Mouse (Mus musculus) limb, embryonic 13.5 days (tissue): ENCODE measurements around the gene Vax2. TPM values are rescaled to one million over a fixed set of nuclear protein-coding genes. Genes with fewer than 3 reads are reported as not detected.

Experiments used
- ATAC-seq: fragments of 200-750 bp; cut with Nextera tagmentation; 2 replicates; pipeline ENCODE4 v1.8.0; 2017; ENCODE audit warnings: low read depth, moderate number of reproducible peaks, moderate TSS enrichment; ENCODE audit not compliant: low FRiP score
- H3K27ac ChIP-seq: fragments of 300-500 bp; sonication (generic); 2 replicates; pipeline ENCODE4 v1.5.1; 2015; ENCODE audit warnings: inconsistent platforms, mild to moderate bottlenecking, moderate library complexity
- H3K27me3 ChIP-seq: fragments of 300-500 bp; sonication (generic); 2 replicates; pipeline ENCODE4 v1.6.1; 2015; ENCODE audit warnings: mild to moderate bottlenecking, inconsistent platforms
- H3K36me3 ChIP-seq: fragments of 300-500 bp; sonication (generic); 2 replicates; pipeline ENCODE4 v1.6.1; 2015; ENCODE audit warnings: inconsistent platforms, mild to moderate bottlenecking, moderate library complexity
- H3K4me1 ChIP-seq: fragments of 300-500 bp; sonication (generic); 2 replicates; pipeline ENCODE4 v1.6.1; 2015; ENCODE audit warnings: inconsistent platforms
- H3K4me2 ChIP-seq: fragments of 300-500 bp; sonication (generic); replicated peaks from 2 replicates; pipeline ENCODE4 v1.6.1; 2015; ENCODE audit warnings: inconsistent platforms, mild to moderate bottlenecking, moderate library complexity
- H3K4me3 ChIP-seq: fragments of 300-500 bp; sonication (generic); 2 replicates; pipeline ENCODE4 v1.5.1; 2015; ENCODE audit warnings: moderate library complexity, mild to moderate bottlenecking, inconsistent platforms
- H3K9ac ChIP-seq: fragments of 300-500 bp; sonication (generic); 2 replicates; pipeline ENCODE4 v1.6.1; 2015; ENCODE audit warnings: mild to moderate bottlenecking, inconsistent platforms
- H3K9me3 ChIP-seq: fragments of 300-500 bp; sonication (generic); 2 replicates; pipeline ENCODE4 v1.6.1; 2016; ENCODE audit warnings: inconsistent platforms
- WGBS: fragments of 180-500 bp; shearing (Covaris S2); methylation state at CpG from one replicate; pipeline ENCODE4 v1.1.7; 2015; 5-methylcytosine and 5-hydroxymethylcytosine counted together
- polyA plus RNA-seq: library from polyadenylated mRNA; unstranded; fragments of >200 nt; fragmentation: Nextera tagmentation; extraction: Ambion mirVana; gene quantifications from 2 replicates; pipeline ENCODE4 v1.2.1, GENCODE M21; 2015

Gene Vax2
- polyA plus RNA-seq, 1 experiment from 2014 or later, result 1.4 TPM

- Histone ChIP-seq H3K9me3 (no peaks in the 10 kb centered on the region), H3K36me3 (no peaks in the 10 kb centered on the region), H3K27me3 (peaks cover 96% of the 10 kb centered on the region), H3K27ac (no peak overlapping the region), H3K4me2 (peak overlapping the region; percentile 27; the same call in 1 of the 2 replicates), H3K4me1 (peaks cover 29% of the 10 kb centered on the region), H3K4me3 (peak overlapping the region; percentile 13), H3K9ac (no peak overlapping the region)
- ATAC-seq, result no peak
- 4% methylated on average over 34 of the region's 34 CpGs for WGBS
These were observed 3.4 kb downstream of the Vax2 start for GRCm38 (mm10) chr6:83714221-83715123.

GRCm38 (mm10) chr6:83715461-83716196 lies 4.6 kb downstream of the Vax2 start:
- peak overlapping the region; percentile 13; the same call in 1 of the 2 replicates for H3K4me3 ChIP-seq
- H3K4me2 ChIP-seq, result 0 out of 2 replicates have a peak overlapping the region, but pooled peaks have one; percentile 14
- no peak overlapping the region for H3K9ac ChIP-seq
- H3K27ac ChIP-seq, result no peak overlapping the region
- no peaks in the 10 kb centered on the region for H3K9me3 ChIP-seq
- ATAC-seq, result no peak
- H3K36me3 ChIP-seq, result no peaks in the 10 kb centered on the region
- H3K27me3 ChIP-seq, result peaks cover 96% of the 10 kb centered on the region
- H3K4me1 ChIP-seq, result peaks cover 23% of the 10 kb centered on the region
- 3% methylated on average over 30 of the region's 30 CpGs for WGBS

GRCm38 (mm10) chr6:83717026-83717425 lies 6.0 kb downstream of the Vax2 start:
- Histone ChIP-seq H3K4me3 (no peak overlapping the region), H3K4me2 (no peak overlapping the region), H3K27ac (no peak overlapping the region), H3K9me3 (no peaks in the 10 kb centered on the region), H3K36me3 (no peaks in the 10 kb centered on the region), H3K27me3 (peaks cover 96% of the 10 kb centered on the region), H3K4me1 (peaks cover 9% of the 10 kb centered on the region), H3K9ac (no peak overlapping the region)
- 6% methylated on average over 8 of the region's 8 CpGs for WGBS
- no peak for ATAC-seq

GRCm38 (mm10) chr6:83722526-83722925 lies 11.5 kb downstream of the Vax2 start:
- no peak overlapping the region for H3K9ac ChIP-seq
- H3K4me3 ChIP-seq, result no peak overlapping the region
- H3K36me3 ChIP-seq, result no peaks in the 10 kb centered on the region
- H3K27ac ChIP-seq, result no peak overlapping the region
- H3K9me3 ChIP-seq, result no peaks in the 10 kb centered on the region
- H3K27me3 ChIP-seq, result peaks cover 61% of the 10 kb centered on the region
- H3K4me1 ChIP-seq, result no peaks in the 10 kb centered on the region
- H3K4me2 ChIP-seq, result no peak overlapping the region
- ATAC-seq, result no peak
- WGBS, result 10% methylated on average over 6 of the region's 6 CpGs

- no peaks in the 10 kb centered on the region for H3K9me3 ChIP-seq
- no peaks in the 10 kb centered on the region for H3K4me1 ChIP-seq
- WGBS, result 49% methylated on average over 4 of the region's 4 CpGs
- H3K4me2 ChIP-seq, result no peak overlapping the region
- ATAC-seq, result no peak
- peaks cover 33% of the 10 kb centered on the region for H3K27me3 ChIP-seq
- H3K27ac ChIP-seq, result no peak overlapping the region
- H3K9ac ChIP-seq, result no peak overlapping the region
- no peak overlapping the region for H3K4me3 ChIP-seq
- H3K36me3 ChIP-seq, result no peaks in the 10 kb centered on the region
These were observed 16.1 kb downstream of the Vax2 start for GRCm38 (mm10) chr6:83727178-83727577.

- Histone ChIP-seq H3K4me2 (no peak overlapping the region), H3K4me3 (no peak overlapping the region), H3K27ac (no peak overlapping the region), H3K9me3 (no peaks in the 10 kb centered on the region), H3K9ac (no peak overlapping the region), H3K27me3 (peaks cover 27% of the 10 kb centered on the region), H3K4me1 (no peaks in the 10 kb centered on the region), H3K36me3 (no peaks in the 10 kb centered on the region)
- no peak for ATAC-seq
- 89% methylated on average over 3 of the region's 3 CpGs for WGBS
These were observed 17.4 kb downstream of the Vax2 start for GRCm38 (mm10) chr6:83728488-83728887.

- WGBS, result 62% methylated on average over 14 of the region's 14 CpGs
- Histone ChIP-seq H3K9ac (no peak overlapping the region), H3K36me3 (no peaks in the 10 kb centered on the region), H3K4me2 (no peak overlapping the region), H3K4me1 (no peaks in the 10 kb centered on the region), H3K9me3 (peaks cover 9% of the 10 kb centered on the region; the same call in 1 of the 2 replicates), H3K4me3 (no peak overlapping the region), H3K27ac (no peak overlapping the region), H3K27me3 (peaks cover 22% of the 10 kb centered on the region; the same call in 1 of the 2 replicates)
- no peak for ATAC-seq
These were observed 18.4 kb downstream of the Vax2 start for GRCm38 (mm10) chr6:83729350-83729970.

- Histone ChIP-seq H3K9me3 (peaks cover 11% of the 10 kb centered on the region; the same call in 1 of the 2 replicates), H3K27me3 (peaks cover 22% of the 10 kb centered on the region; the same call in 1 of the 2 replicates), H3K4me3 (no peak overlapping the region), H3K36me3 (no peaks in the 10 kb centered on the region), H3K27ac (no peak overlapping the region), H3K4me1 (no peaks in the 10 kb centered on the region), H3K9ac (no peak overlapping the region), H3K4me2 (no peak overlapping the region)
- 21% methylated on average over 5 of the region's 5 CpGs for WGBS
- ATAC-seq, result no peak
These were observed 20.1 kb downstream of the Vax2 start for GRCm38 (mm10) chr6:83731128-83731527.

GRCm38 (mm10) chr6:83737311-83737710 lies 26.2 kb downstream of the Vax2 start:
- peaks cover 17% of the 10 kb centered on the region; the same call in 1 of the 2 replicates for H3K27me3 ChIP-seq
- peaks cover 16% of the 10 kb centered on the region for H3K9me3 ChIP-seq
- H3K9ac ChIP-seq, result no peak overlapping the region
- no peak overlapping the region for H3K4me3 ChIP-seq
- H3K27ac ChIP-seq, result no peak overlapping the region
- WGBS, result 31% methylated on average over 13 of the region's 13 CpGs
- no peaks in the 10 kb centered on the region for H3K36me3 ChIP-seq
- H3K4me2 ChIP-seq, result peak overlapping the region; percentile 14; the same call in 1 of the 2 replicates
- 0 out of 2 replicates have a peak, but pooled peaks cover 7% of the 10 kb centered on the region for H3K4me1 ChIP-seq
- no peak for ATAC-seq

- no peak for ATAC-seq
- 55% methylated on average over 6 of the region's 6 CpGs for WGBS
These were observed 27.5 kb downstream of the Vax2 start for GRCm38 (mm10) chr6:83738596-83738995.

GRCm38 (mm10) chr6:83742761-83743160 lies 31.7 kb downstream of the Vax2 start, which contains the start of gene Atp6v1b1:
Gene Atp6v1b1 (plus strand): TSS chr6:83742990.
- 49% methylated on average over 5 of the region's 5 CpGs for WGBS

More at GRCm38 (mm10) chr6:83738596-83738995, 27.5 kb downstream of the Vax2 start:
- Histone ChIP-seq H3K4me2 (no peak overlapping the region), H3K9ac (no peak overlapping the region), H3K36me3 (no peaks in the 10 kb centered on the region), H3K27me3 (peaks cover 22% of the 10 kb centered on the region), H3K4me3 (no peak overlapping the region), H3K9me3 (peaks cover 16% of the 10 kb centered on the region), H3K4me1 (0 out of 2 replicates have a peak, but pooled peaks cover 7% of the 10 kb centered on the region), H3K27ac (no peak overlapping the region)

More at GRCm38 (mm10) chr6:83742761-83743160, 31.7 kb downstream of the Vax2 start, which contains the start of gene Atp6v1b1:
- Histone ChIP-seq H3K27me3 (peaks cover 22% of the 10 kb centered on the region), H3K4me3 (no peak within 1 kb of the TSS), H3K36me3 (no peaks in the 10 kb centered on the region), H3K9ac (no peak within 1 kb of the TSS), H3K9me3 (peaks cover 6% of the 10 kb centered on the region), H3K4me2 (no peak within 1 kb of the TSS), H3K27ac (no peak within 1 kb of the TSS), H3K4me1 (peaks cover 7% of the 10 kb centered on the region; the same call in 1 of the 2 replicates)
- no peak for ATAC-seq
